Mouse (Mus musculus): Measurements from ENCODE around the gene Catsperd. TPM values are rescaled to one million over a fixed set of nuclear protein-coding genes. Genes with fewer than 3 reads are reported as not detected.

Gene Catsperd
- total and polyA plus RNA-seq, 3 experiments = 0.16 to 0.36 (median 0.21) TPM

DNA sequence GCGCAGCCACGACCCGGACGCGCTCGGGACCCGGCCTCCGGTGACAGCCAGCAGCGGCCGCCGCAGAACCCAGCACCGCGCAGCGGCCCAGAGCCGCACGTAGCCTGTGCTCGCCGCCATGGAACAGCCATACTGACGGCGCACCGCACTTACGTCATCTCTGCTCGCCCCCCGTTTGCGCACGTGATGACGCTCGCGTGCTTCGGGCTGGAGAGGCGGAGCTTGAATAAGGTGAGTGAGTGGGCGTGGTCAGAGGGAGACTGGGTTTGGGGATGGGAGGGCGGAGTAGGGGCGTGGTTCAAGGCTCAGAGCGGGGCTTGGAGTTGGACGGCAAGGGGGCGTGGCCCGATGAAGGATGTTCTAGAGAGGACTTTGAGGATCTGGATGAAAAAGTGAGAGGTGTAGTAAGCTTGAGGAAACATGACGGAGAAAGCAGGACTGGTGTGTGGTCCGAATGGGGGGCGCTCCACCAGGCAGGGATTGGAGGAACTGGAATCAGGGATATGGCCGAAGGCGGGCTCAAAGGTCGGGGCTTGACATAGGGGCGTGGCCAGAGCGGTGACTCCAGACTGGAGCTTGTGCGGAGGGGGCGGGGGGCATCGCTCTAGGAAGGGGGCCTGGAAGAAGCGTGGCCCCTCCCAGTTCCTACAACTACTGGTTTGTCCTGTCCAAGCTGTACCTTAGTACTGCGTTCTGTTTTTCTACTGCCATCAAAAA is 1.0 kb upstream of the Catsperd start, which contains the start of gene Lonp1:
TSS of gene Lonp1 (minus strand) at position 134 of the 717 bp plus-strand sequence.
- peaks cover 41% of the 10 kb centered on the region for H3K79me2 ChIP-seq (replicated peaks; ENCODE audit: control insufficient read depth, extremely low read depth, insufficient read depth, poor library complexity, severe bottlenecking)
- dilution Hi-C loops (cut with MboI; ENCODE audit: extremely low pct_ligation_motif_present, extremely low pct_unique_long_range_greater_than_20kb, low sequenced_read_pairs) = no loop called here

More for the DNA sequence above, 1.0 kb upstream of the Catsperd start, which contains the start of gene Lonp1:
- H3K4me3 ChIP-seq (replicated peaks in 1 of 3; ENCODE audit: low read depth in 2 of 3, low read length in 2 of 3, poor library complexity in 1 of 3) = peak within 1 kb of the TSS; percentile 64 to 96 (median 94)
- in situ Hi-C loops (cut with MboI; ENCODE audit: low pct_ligation_motif_present, low pct_unique_long_range_greater_than_20kb, low sequenced_read_pairs) = no loop called here
- H3K4me2 ChIP-seq (ENCODE audit: insufficient read depth, low read depth, poor library complexity, severe bottlenecking) = peak within 1 kb of the TSS; percentile 86
- H3K36me3 ChIP-seq (replicated peaks in 1 of 2; ENCODE audit: control insufficient read depth in 1 of 2, insufficient read depth in 1 of 2, low read length in 1 of 2) = peaks cover 26 to 37% of the 10 kb centered on the region in 2 experiments
- no peaks in the 10 kb centered on the region for H3K27me3 ChIP-seq (replicated peaks)
- H3K4me1 ChIP-seq (ENCODE audit: control insufficient read depth in 1 of 2, insufficient read depth in 2 of 2) = peaks cover 17 to 53% of the 10 kb centered on the region in 2 experiments
- H3K9ac ChIP-seq (ENCODE audit: insufficient read depth, low read depth) = peak within 1 kb of the TSS; percentile 86
- H3K9me3 ChIP-seq (replicated peaks; ENCODE audit: low read length) = no peaks in the 10 kb centered on the region
- peak; percentile 99 for DNase-seq (ENCODE audit: extremely low read depth)
- TF ChIP-seq ZNF384 (IDR thresholded peaks at IDR 0.05; ENCODE audit: low read depth, low read length) (no peak), MYC (IDR thresholded peaks at IDR 0.05; ENCODE audit: low read depth, low read length) (peak; percentile 69; the same call in 1 of the 2 replicates), CTCF (conservative IDR thresholded peaks at IDR 0.05 in 1 of 2, IDR thresholded peaks at IDR 0.05 in 1 of 2; ENCODE audit: low read depth in 2 of 2, low read length in 2 of 2) (no peak), UBTF (IDR thresholded peaks at IDR 0.05; ENCODE audit: low read depth, low read length) (no peak), ELF1 (IDR thresholded peaks at IDR 0.05; ENCODE audit: low read depth, low read length) (peak; percentile 14; the same call in 1 of the 2 replicates), MXI1 (IDR thresholded peaks at IDR 0.05; ENCODE audit: low read depth, low read length) (peak; percentile 91), E2F4 (IDR thresholded peaks at IDR 0.05; ENCODE audit: insufficient replicate concordance, low read depth, low read length) (no peak), POLR2A (IDR thresholded peaks at IDR 0.05; ENCODE audit: low read depth, low read length) (peak; percentile 79), MEF2A (IDR thresholded peaks at IDR 0.05; ENCODE audit: borderline replicate concordance, low read depth, low read length) (peak; percentile 42; the same call in 1 of the 2 replicates), HCFC1 (IDR thresholded peaks at IDR 0.05; ENCODE audit: low read depth, low read length) (peak; percentile 94), JUN (IDR thresholded peaks at IDR 0.05; ENCODE audit: insufficient read depth, low read depth, low read length) (no peak), CHD2 (IDR thresholded peaks at IDR 0.05; ENCODE audit: low read length) (no peak), EP300 (IDR thresholded peaks at IDR 0.05; ENCODE audit: low read length) (no peak), RAD21 (IDR thresholded peaks at IDR 0.05; ENCODE audit: low read depth, low read length) (no peak), GABPA (IDR thresholded peaks at IDR 0.05; ENCODE audit: insufficient replicate concordance, low read depth, low read length) (peak; percentile 11; the same call in 1 of the 2 replicates), ZKSCAN1 (IDR thresholded peaks at IDR 0.05; ENCODE audit: borderline replicate concordance, low read depth, low read length) (no peak), SMC3 (IDR thresholded peaks at IDR 0.05; ENCODE audit: low read depth, low read length) (no peak), MAFK (IDR thresholded peaks at IDR 0.05; ENCODE audit: insufficient replicate concordance, low read length) (no peak), CHD1 (IDR thresholded peaks at IDR 0.05; ENCODE audit: low read depth, low read length) (0 out of 2 replicates have a peak, but pooled peaks have one; percentile 11), POLR2AphosphoS2 (IDR thresholded peaks at IDR 0.05; ENCODE audit: low read depth, low read length) (no peak), TCF12 (IDR thresholded peaks at IDR 0.05; ENCODE audit: low read depth, low read length) (peak; percentile 88), SIN3A (IDR thresholded peaks at IDR 0.05; ENCODE audit: low read length) (peak; percentile 93), NRF1 (IDR thresholded peaks at IDR 0.05; ENCODE audit: low read depth, low read length) (peak; percentile 74), ETS1 (conservative IDR thresholded peaks at IDR 0.05; ENCODE audit: low read depth, low read length) (peak; percentile 67), RCOR1 (conservative IDR thresholded peaks at IDR 0.05; ENCODE audit: low read depth, low read length) (no peak; the same call in 1 of the 2 replicates), ZMIZ1 (IDR thresholded peaks at IDR 0.05; ENCODE audit: low read depth, low read length) (no peak), BHLHE40 (IDR thresholded peaks at IDR 0.05; ENCODE audit: low read depth, low read length) (peak; percentile 100), TBP (conservative IDR thresholded peaks at IDR 0.05; ENCODE audit: low read depth, low read length) (peak; percentile 44; the same call in 1 of the 2 replicates), KAT2A (IDR thresholded peaks at IDR 0.05; ENCODE audit: insufficient replicate concordance, low read length) (peak; percentile 69; the same call in 1 of the 2 replicates), PAX5 (IDR thresholded peaks at IDR 0.05; ENCODE audit: low read length) (no peak), MAZ (IDR thresholded peaks at IDR 0.05; ENCODE audit: low read depth, low read length) (no peak; the same call in 1 of the 2 replicates), ZC3H11A (IDR thresholded peaks at IDR 0.05; ENCODE audit: low read depth, low read length) (no peak), IRF4 (IDR thresholded peaks at IDR 0.05; ENCODE audit: low read depth, low read length) (peak; percentile 48; the same call in 1 of the 2 replicates), USF1 (IDR thresholded peaks at IDR 0.05; ENCODE audit: low read depth, low read length) (peak; percentile 91), NELFE (IDR thresholded peaks at IDR 0.05; ENCODE audit: low read depth, low read length) (peak; percentile 60), MAX (IDR thresholded peaks at IDR 0.05; ENCODE audit: low read length) (peak; percentile 94), JUND (conservative IDR thresholded peaks at IDR 0.05; ENCODE audit: low read depth, low read length) (no peak), USF2 (conservative IDR thresholded peaks at IDR 0.05; ENCODE audit: low read depth, low read length) (peak; percentile 90)
- peak within 1 kb of the TSS; percentile 63 for H3K27ac ChIP-seq (ENCODE audit: insufficient read depth, low read depth)
